Mouse (Mus musculus) monocyte, adult 2 months (primary cell): ENCODE data around the gene Pabpn1.
A peak's percentile ranks its signal among the peaks of the same experiment; 100 is the strongest.

Experiments
- DNase-seq, 2 experiments: peaks; one replicate each; pipeline ENCODE4 v3.0.0; 2022; ENCODE audit warnings: low spot score in 2 of 2, low read depth in 1 of 2

Pabpn1 gene

GRCm38 (mm10) chr14:54885309-54885708 is 7.0 kb upstream of the Pabpn1 start:
- DNase-seq = no peak

- DNase-seq = peak; percentile 96 to 97
Observed at GRCm38 (mm10) chr14:54893651-54894181, 1.4 kb downstream of the Pabpn1 start.

DNA sequence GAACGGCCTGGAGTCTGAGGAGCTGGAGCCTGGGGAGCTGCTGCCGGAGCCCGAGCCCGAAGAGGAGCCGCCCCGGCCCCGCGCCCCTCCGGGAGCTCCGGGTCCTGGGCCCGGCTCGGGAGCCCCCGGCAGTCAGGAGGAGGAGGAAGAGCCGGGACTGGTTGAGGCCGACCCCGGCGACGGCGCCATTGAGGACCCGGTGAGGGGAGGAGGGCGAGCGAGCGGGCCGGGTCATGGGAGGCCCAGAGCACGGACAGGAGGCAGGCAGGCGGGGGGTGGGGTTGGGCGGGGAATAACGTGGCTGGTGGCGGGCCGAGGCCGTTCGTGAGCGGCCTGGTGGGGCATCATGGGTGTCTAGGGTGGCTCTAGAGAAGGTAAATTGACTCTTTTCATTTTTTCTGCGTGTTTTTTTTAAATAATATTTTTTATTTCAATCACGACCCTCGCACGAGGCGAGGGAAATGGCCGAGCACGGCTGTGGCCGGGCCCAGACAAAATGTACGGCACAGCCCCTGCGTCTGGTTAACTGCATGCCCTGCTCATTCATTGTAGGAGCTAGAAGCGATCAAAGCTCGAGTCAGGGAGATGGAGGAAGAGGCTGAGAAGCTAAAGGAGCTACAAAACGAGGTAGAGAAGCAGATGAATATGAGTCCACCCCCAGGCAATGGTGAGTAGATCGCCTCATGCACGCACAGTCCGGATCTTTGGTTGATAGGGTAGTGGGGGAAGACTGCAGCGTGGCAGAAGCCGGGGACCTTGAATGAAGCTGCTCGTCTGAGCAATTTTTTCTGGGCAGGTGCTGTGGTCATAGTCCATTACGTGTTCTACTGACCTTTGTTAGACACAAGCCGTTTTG is 2.2 kb downstream of the Pabpn1 start:
- DNase-seq = peak in 1 of 2 experiments; percentile 40

- DNase-seq = no peak
Observed at GRCm38 (mm10) chr14:54897445-54897844, 5.1 kb downstream of the Pabpn1 start.

DNA sequence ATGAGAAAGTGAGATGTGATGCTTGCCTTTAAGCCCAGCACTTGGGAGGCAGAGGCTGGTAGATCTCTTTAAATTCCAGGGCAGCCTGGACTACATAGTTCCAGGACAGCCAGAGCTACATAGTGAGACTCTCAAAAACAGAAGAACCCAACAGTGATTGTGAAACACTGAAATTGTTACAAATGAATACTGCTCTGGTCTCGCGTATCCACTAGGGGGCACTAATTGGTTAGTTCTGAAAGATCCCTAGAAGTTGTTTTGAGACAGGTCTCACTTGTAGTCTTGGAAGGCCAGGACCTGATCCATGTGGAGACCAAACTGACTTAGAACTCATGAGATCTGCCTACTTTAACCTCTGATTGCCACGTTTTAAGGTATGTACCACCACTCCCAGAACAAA is 8.1 kb downstream of the Pabpn1 start:
- peak in 1 of 2 experiments; percentile 37 for DNase-seq

- no peak for DNase-seq
Observed at GRCm38 (mm10) chr14:54903641-54904040, 11.3 kb downstream of the Pabpn1 start.

DNA sequence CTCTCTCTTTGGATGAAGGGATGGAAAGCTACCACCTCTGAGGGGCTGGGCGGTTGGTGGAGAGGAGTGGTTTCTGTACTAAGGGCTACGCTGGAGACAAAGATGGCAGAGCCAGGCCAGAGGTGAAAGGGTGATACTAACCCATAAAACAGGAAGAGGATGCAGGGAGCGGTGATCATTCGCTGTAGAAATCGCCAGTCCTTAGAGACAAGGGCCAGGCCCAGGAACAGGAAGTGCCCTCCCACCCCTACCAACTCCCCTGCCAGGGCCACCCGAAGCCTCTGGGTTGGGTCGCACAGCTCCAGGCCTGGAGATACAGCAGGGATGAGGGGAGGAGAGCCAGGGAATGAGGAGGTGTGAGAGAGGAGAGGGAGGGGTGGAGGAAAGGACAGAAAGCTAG is 16.4 kb downstream of the Pabpn1 start:
- no peak for DNase-seq

GRCm38 (mm10) chr14:54912109-54912850 is 20.0 kb downstream of the Pabpn1 start:
- no peak for DNase-seq

GRCm38 (mm10) chr14:54912886-54913285 is 20.6 kb downstream of the Pabpn1 start, which contains the start of gene Slc22a17:
Slc22a17 (minus strand) TSS chr14:54913132.
- no peak for DNase-seq

DNA sequence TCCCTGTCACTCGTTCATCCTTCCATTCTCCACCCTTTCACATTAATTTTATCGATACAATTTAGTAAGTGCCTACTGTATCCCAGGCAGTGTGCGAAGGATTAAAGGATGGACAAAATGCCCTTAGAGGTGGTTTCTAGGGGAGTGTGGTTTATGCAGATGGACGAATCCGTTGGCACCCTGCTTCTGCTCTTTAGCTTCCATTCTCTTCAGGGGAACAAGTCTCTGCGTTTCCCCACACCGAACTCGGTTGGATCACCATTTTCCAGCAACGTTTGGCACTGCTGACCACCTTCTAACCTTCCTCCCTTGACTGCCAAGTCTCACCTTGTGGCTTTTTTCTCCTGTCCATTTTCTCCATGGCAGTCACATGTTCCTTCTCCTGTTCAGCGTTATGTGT is 21.0 kb downstream of the Pabpn1 start:
- no peak for DNase-seq

DNA sequence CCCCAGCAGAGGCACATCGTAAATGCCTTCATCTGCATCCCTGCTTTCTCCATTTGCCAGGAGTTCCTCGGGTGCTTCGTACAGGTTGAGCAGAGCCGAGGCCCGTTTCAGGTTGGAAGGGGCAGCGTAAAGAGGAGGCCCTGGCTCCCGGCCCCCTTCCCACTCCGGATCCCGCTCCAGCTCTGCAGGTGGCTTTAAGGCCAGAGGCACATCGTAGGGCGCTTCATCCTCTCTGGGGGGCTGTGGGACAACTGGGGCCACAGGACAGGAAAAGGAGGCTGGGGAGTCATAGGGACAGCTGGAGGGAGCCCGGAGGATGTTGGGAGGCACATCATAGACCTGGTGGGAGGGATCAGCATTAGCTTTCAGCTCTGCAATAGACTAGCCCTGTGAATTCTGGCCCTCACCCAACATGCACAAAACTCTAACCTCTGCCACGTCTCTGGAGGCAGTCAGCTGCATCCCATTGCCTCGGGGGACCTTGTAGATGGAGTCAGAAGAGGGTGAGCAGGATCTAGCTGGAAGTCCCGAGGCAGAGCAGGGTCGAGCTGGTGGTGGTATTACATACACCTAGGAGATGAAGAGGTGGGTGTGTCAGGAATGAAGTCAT is 27.9 kb downstream of the Pabpn1 start:
- DNase-seq = no peak

DNA sequence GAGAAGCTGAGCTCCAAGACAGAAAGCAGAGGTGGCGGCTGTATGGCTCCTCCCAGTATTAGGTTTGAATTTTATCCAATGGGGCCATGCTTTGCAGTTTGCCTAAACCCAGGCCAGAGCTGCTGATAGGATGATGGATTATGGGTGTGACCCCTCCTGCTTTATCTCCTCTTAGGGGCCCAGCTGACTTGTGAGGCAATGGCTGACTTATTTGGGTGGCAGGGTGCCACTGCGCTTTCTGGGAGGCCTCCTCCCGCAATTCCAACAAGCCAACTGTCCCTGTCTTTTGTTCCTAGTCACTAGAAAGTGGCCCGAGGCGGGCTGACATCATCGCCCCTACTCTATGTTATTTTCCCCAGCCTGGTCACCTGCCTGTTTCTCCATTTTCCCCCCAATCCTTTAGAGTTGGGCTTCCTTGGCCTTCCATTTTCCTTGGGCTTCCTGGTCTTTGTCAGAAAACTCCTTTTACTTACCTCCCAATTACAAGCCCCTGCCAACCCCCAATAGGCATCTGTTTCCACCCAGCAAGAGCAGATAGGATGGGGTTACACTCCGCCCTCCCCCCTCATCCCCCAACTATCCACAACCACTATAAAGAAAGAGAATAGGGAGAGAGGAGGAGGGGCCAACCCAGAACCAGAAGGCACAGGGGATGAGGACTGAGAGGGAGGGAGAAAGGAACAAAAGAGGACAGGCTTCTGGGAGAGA is 32.5 kb downstream of the Pabpn1 start:
- no peak for DNase-seq

DNA sequence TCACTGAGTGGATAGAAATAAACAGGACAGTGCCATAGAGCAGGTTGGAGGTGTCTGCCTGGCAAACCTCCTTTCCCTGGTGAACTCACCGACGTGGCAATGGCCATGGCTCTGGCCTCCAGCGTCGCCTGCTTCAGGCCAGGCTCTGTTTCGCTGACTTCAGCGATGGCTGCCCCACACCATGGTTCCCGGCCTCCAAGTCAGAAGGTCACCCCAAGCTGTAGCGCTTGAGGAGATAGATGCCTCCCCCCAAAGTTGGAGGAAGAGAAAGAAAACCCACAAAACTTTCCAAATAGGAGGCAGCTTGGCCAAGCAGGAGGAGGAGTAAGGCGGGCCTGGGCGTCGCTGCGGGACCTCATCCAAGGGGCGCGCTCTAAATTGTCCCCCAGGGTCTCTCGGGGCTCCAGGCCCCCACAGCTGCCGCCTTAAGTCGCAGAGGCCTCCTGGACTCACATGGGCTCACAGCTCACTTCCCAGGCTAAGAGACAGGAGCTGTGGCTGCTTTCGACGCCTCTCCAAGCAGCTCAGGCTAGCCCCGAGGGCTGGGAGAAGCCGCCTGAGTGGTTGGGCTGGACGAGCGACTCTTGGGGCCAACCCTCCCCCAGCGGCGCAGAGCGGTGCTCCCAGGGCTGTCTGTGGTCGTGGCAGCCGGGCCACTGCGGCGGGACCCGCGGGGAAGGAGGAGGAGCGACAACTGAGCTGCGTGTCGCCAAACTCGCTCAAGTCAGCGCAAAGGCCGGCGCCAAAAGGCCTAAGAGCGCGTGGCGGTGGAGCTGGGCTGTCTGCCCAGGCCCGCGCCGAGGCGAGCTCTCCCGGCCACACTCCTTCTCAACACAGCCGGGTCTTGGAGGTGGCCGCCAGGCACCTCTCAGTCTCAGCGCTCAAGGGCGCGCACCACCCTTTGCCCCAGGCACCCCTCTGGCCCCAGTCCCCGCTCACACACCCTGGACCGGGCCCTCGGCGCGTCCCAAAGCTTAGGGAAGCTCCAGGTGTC is 33.3 kb downstream of the Pabpn1 start, which contains the start of gene Efs:
Gene Efs, minus strand, starts transcription at position 778 of the 994 bp plus-strand sequence.
- DNase-seq = no peak

- DNase-seq = no peak
Observed at GRCm38 (mm10) chr14:54926401-54927158, 34.3 kb downstream of the Pabpn1 start.

- DNase-seq = no peak
Observed at GRCm38 (mm10) chr14:54927296-54927695, 35.0 kb downstream of the Pabpn1 start.

DNA sequence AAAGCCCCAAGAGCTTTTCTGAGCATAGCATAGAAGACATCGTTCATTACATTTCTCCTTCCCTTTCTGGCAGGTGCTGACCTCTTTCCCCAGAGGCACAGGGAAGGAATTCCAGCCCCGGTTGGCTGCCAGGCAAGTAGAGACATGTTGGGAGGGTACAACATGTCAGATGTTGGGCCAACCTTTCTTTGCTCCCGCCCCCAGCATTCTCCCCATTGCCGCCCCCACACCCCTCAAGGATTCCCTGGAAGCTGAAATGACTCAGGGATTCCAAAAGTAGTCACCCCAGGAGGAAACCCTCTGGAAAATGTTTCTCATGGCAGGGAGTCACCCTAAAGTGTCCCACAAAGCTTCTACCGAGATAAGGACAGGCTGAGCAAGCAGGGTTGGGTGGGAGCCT is 37.5 kb downstream of the Pabpn1 start:
- DNase-seq = no peak

DNA sequence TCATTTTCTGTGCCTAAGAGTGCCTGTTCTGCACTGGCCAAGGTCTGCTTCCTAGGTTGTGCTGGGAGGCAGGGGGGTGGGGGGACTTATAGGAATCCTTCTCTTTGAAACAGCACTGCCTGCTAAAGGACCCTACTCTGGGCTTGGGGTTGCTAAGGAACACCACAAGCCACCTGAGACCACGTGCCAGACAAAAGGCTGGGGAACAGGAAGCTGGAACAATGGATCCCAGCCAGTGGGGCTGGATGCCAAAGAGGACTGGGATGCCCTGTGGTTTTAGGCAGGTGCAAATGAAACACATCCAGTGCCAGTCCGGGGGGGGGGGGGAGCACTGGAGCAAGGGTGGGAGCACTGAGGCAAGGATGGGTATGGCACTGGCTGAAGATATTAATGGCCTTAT is 38.1 kb downstream of the Pabpn1 start:
- no peak for DNase-seq

- DNase-seq = no peak
Observed at GRCm38 (mm10) chr14:54932645-54933150, 40.4 kb downstream of the Pabpn1 start, which contains the start of gene Il25. Il25 (plus strand) TSS chr14:54932695.
